8 mouse cellular contexts compared by ENCODE assay signal in genomic region chr12:24651063-24651557, GRCm38 (mm10). TPM values are rescaled to one million over a fixed set of nuclear protein-coding genes. Genes with fewer than 3 reads are reported as not detected.
DNase-seq lines count a peak whose midpoint lies in the region; ATAC-seq lines count a peak whose summit lies in the region.

Gene Klf11, plus strand, starts transcription at chr12:24651274.

- H3K4me2 ChIP-seq in hindbrain, embryonic 15.5 days: peak within 1 kb of the TSS; percentile 72

- peak within 1 kb of the TSS; percentile 94 for H3K27ac ChIP-seq in hindbrain, embryonic 15.5 days (replicated peaks)

- ATAC-seq in hindbrain, embryonic 15.5 days (ENCODE audit: low FRiP score, low read depth): peak; percentile 89

- under 1% methylated on average over 55 of the region's 68 CpGs for WGBS in hindbrain, embryonic 15.5 days

- peak; percentile 95 for DNase-seq in R1 (ENCODE audit: low read depth, low spot score)
- peak; percentile 97 to 99 for DNase-seq in cerebellum, postnatal 25 days
- DNase-seq in frontal cortex, postnatal 36 days (ENCODE audit: low spot score in 2 of 2): peak; percentile 96 to 97
- DNase-seq in left cerebral cortex, adult 11 months (ENCODE audit: low spot score): peak; percentile 95
- DNase-seq in lung, postnatal 4 days: peak; percentile 99 to 100
- DNase-seq in retina, postnatal 7 days (ENCODE audit: low read depth, low spot score): peak; percentile 92
- peak; percentile 100 for DNase-seq in urinary bladder, adult 2 months (ENCODE audit: low spot score)

- H3K36me3 ChIP-seq in hindbrain, embryonic 15.5 days: peaks cover 9% of the 10 kb centered on the region; the same call in 1 of the 2 replicates

- H3K9me3 ChIP-seq in hindbrain, embryonic 15.5 days: no peaks in the 10 kb centered on the region

- H3K4me1 ChIP-seq in hindbrain, embryonic 15.5 days (replicated peaks): peaks cover 31% of the 10 kb centered on the region

- no peaks in the 10 kb centered on the region for H3K27me3 ChIP-seq in hindbrain, embryonic 15.5 days

- H3K9ac ChIP-seq in hindbrain, embryonic 15.5 days: peak within 1 kb of the TSS; percentile 91

- peak within 1 kb of the TSS; percentile 83 for H3K4me3 ChIP-seq in hindbrain, embryonic 15.5 days

RNA-seq across cellular contexts. Expression of gene Klf11, which starts in this region (rescaled TPM):
- 14.3 TPM in 2 replicates for polyA plus RNA-seq in hindbrain, embryonic 15.5 days (2015; fragmentation: Nextera tagmentation; extraction: Ambion mirVana)
- 12.3 and 13.1 TPM in 2 replicates for polyA plus RNA-seq in urinary bladder, adult 2 months (2012; rRNA removed)

Comparison
In these comparisons a context has a peak if more than half of its experiments do, and no peak if none do; other contexts are left out.
1. Peak in every context shown above with its lines: DNase-seq, ATAC-seq, H3K4me3 ChIP-seq and H3K27ac ChIP-seq.